Mouse (Mus musculus) 416B (cell line): ENCODE measurements at regions not wholly inside any gene's neighbourhood (a gene's known extent, or its start where the extent isn't known, plus 50 kb on each side); places are given as distances from the start of the nearest gene placed in this dataset.

Experiments
- DNase-seq: peaks from one replicate; pipeline ENCODE4 v3.0.0; 2011; ENCODE audit warnings: low read depth

GRCm38 (mm10) chr10:38516636-38517035 lies 304.9 kb downstream of the Rfpl4b start:
- DNase-seq = no peak
